Mouse (Mus musculus): ENCODE measurements around the gene Gsdmc4. TPM values are rescaled to one million over a fixed set of nuclear protein-coding genes. Genes with fewer than 3 reads are reported as not detected.

Gsdmc4 gene
- total RNA-seq (2023): 0.47 to 0.72 TPM (median 0.58 TPM) in 3 of 4 replicates, not detected in the other

GRCm38 (mm10) chr15:63912197-63912596 is at the start of gene Gsdmc4:
Gene Gsdmc4, minus strand, starts transcription at chr15:63912297.

GRCm38 (mm10) chr15:63878458-63878857 is 33.6 kb downstream of the Gsdmc4 start, which contains the start of gene Gsdmc3:
Gene Gsdmc3, minus strand, starts transcription at chr15:63878558.

Other genes with a start within 250 kb of the Gsdmc4 start
- 0.27 TPM in 1 of 4 replicates, not detected in the others for gene Gsdmc2, start 67.1 kb downstream of the Gsdmc4 start, total RNA-seq (2023)
- not detected in 4 replicates for gene Gsdmc3, start 33.7 kb downstream of the Gsdmc4 start, total RNA-seq (2023)
- 271 to 290 TPM (median 284 TPM) in 4 replicates for gene Fam49b, start 148.2 kb upstream of the Gsdmc4 start, total RNA-seq (2023)

Data from B cell, adult 62 days (primary cell).